10 mouse cellular contexts compared by ENCODE assay signal in genomic region chr8:46639852-46640251, GRCm38 (mm10). TPM values are rescaled to one million over a fixed set of nuclear protein-coding genes. Genes with fewer than 3 reads are reported as not detected.
DNase-seq lines count a peak whose midpoint lies in the region; ATAC-seq and TF ChIP-seq lines count a peak whose summit lies in the region.
"Had no signal": no experiment of that assay in that cellular context is flagged by ENCODE, and none has a peak within 500 bp of the region (broad histone marks: within the 10 kb centered on the region; RNA-seq: fewer than 3 reads in every experiment).

No protein-coding gene starts in this region.

- no peak for TF ChIP-seq CTCF in layer of hippocampus, adult 2 months (conservative IDR thresholded peaks at IDR 0.05)
- no peak for TF ChIP-seq CTCF in G1E (IDR thresholded peaks at IDR 0.05; ENCODE audit: low read depth, low read length)

- no peaks in the 10 kb centered on the region for H3K79me2 ChIP-seq in myocyte (ENCODE audit: control insufficient read depth, insufficient read depth)

- TF ChIP-seq POLR2A in myocyte (IDR thresholded peaks at IDR 0.05; ENCODE audit: insufficient read length, low read depth): no peak

- peak overlapping the region; percentile 54 for H3K4me2 ChIP-seq in myocyte (ENCODE audit: low read depth)
- H3K4me2 ChIP-seq: hindbrain, embryonic 14.5 days; neural tube, embryonic 12.5 days had no signal

- DNase-seq in layer of hippocampus, adult 2 months (ENCODE audit: low spot score in 2 of 2): no peak
- no peak for DNase-seq in layer of hippocampus, adult 8-10 months (ENCODE audit: low spot score in 2 of 2)
- DNase-seq in G1E (ENCODE audit: low spot score): peak; percentile 28
- DNase-seq in induced T-regulatory cell, adult 2 months (ENCODE audit: low read depth): peak; percentile 62
- no peak for DNase-seq in embryo, embryonic 11 days

- H3K27me3 ChIP-seq in G1E (ENCODE audit: insufficient read depth, low read length) (no peaks in the 10 kb centered on the region), myocyte (ENCODE audit: control insufficient read depth, insufficient read depth, insufficient read length) (no peaks in the 10 kb centered on the region)
- H3K27me3 ChIP-seq: neural tube, embryonic 12.5 days had no signal

- ATAC-seq in G1E (ENCODE audit: extremely low read depth, insufficient number of reproducible peaks, low FRiP score, poor library complexity, severe bottlenecking): peak; percentile 63
- ATAC-seq in frontal cortex, adult (ENCODE audit: low TSS enrichment): no peak

- H3K4me3 ChIP-seq in layer of hippocampus, adult 2 months: no peak overlapping the region
- H3K4me3 ChIP-seq in G1E (ENCODE audit: low read depth, low read length) (no peak overlapping the region), myocyte (no peak overlapping the region)
- H3K4me3 ChIP-seq: left cerebral cortex, adult 2 months; neural tube, embryonic 12.5 days had no signal

- H3ac ChIP-seq in myocyte (ENCODE audit: control insufficient read depth, insufficient read length): no peak overlapping the region

- H3K4me1 ChIP-seq in G1E (ENCODE audit: insufficient read depth, low read depth, low read length): peaks cover 34% of the 10 kb centered on the region
- H3K4me1 ChIP-seq: neural tube, embryonic 12.5 days had no signal

- H3K27ac ChIP-seq in layer of hippocampus, adult 2 months: peak overlapping the region; percentile 55; the same call in 1 of the 2 replicates
- H3K27ac ChIP-seq: hindbrain, embryonic 14.5 days; left cerebral cortex, adult 2 months; neural tube, embryonic 12.5 days had no signal

- H3K36me3 ChIP-seq in G1E (replicated peaks) (peaks cover 77% of the 10 kb centered on the region), myocyte (ENCODE audit: control insufficient read depth, insufficient read depth) (peaks cover 17% of the 10 kb centered on the region)

- H3K9me3 ChIP-seq in G1E (replicated peaks): no peaks in the 10 kb centered on the region
- H3K9me3 ChIP-seq: neural tube, embryonic 12.5 days had no signal

TF ChIP-seq in myocyte, 11 proteins besides CTCF, POLR2A, EP300 and RAD21:
- TF ChIP-seq TCF3 (IDR thresholded peaks at IDR 0.05; ENCODE audit: insufficient read length, low read depth) (no peak), MAX (IDR thresholded peaks at IDR 0.05; ENCODE audit: low read depth) (no peak), USF1 (IDR thresholded peaks at IDR 0.05; ENCODE audit: low read depth) (no peak), REST (IDR thresholded peaks at IDR 0.05; ENCODE audit: insufficient read depth, insufficient read length) (no peak), TCF12 (IDR thresholded peaks at IDR 0.05; ENCODE audit: insufficient read depth, poor library complexity, severe bottlenecking) (no peak), CEBPB (IDR thresholded peaks at IDR 0.05; ENCODE audit: insufficient read depth, poor library complexity, severe bottlenecking) (no peak), MYOG (IDR thresholded peaks at IDR 0.05; ENCODE audit: control insufficient read depth in 1 of 3, insufficient read depth in 1 of 3, insufficient read length in 2 of 3, low read depth in 2 of 3) (no peak), E2F4 (IDR thresholded peaks at IDR 0.05; ENCODE audit: insufficient read depth) (no peak), POLR2AphosphoS2 (IDR thresholded peaks at IDR 0.05; ENCODE audit: insufficient read length, low read depth) (no peak), SRF (IDR thresholded peaks at IDR 0.05; ENCODE audit: control insufficient read depth, insufficient read length, low read depth) (no peak), MYOD1 (IDR thresholded peaks at IDR 0.05; ENCODE audit: control insufficient read depth in 1 of 3, insufficient read length in 2 of 3, low read depth in 2 of 3) (no peak)

RNA-seq across cellular contexts. Expression of gene Casp3, which starts 22.8 kb away (rescaled TPM):
- 1 to 10 TPM; 9.1 to 10.0 TPM for total RNA-seq in layer of hippocampus, adult 2 months (2021)
- 10 to 100 TPM in 3 of 4 experiments, 1 to 10 TPM in 1; 9.7 to 14.5 (median 10.9) TPM for total RNA-seq in layer of hippocampus, adult 8-10 months (2022)
- total RNA-seq in G1E (2014; fragmentation: Nextera tagmentation) (101 and 102 TPM in 2 replicates), G1E (2017) (364 and 390 TPM in 2 replicates)
- polyA plus RNA-seq in G1E (2012) (23.9 and 38.8 TPM in 2 replicates), myocyte (2012; fragmentation: generic; extraction: Trizol) (24.9 TPM)

RNA-seq across cellular contexts. Expression of gene Primpol, which starts 22.8 kb away (rescaled TPM):
- total RNA-seq in layer of hippocampus, adult 2 months (2021): 1 to 10 TPM; 4.3 to 8.7 TPM
- total RNA-seq in layer of hippocampus, adult 8-10 months (2022): 1 to 10 TPM; 3.9 to 7.1 (median 5.6) TPM
- 137 and 150 TPM in 2 replicates for total RNA-seq in G1E (2014; fragmentation: Nextera tagmentation)
- 39.6 and 44.2 TPM in 2 replicates for total RNA-seq in G1E (2017)
- 2.3 and 5.3 TPM in 2 replicates for polyA plus RNA-seq in G1E (2012)
- 1.8 TPM for polyA plus RNA-seq in myocyte (2012; fragmentation: generic; extraction: Trizol)

Comparison
In these comparisons a context has a peak if more than half of its experiments do, and no peak if none do; other contexts are left out.
1. DNase-seq: peak in G1E (single experiment) and induced T-regulatory cell, adult 2 months (single experiment); none in layer of hippocampus, adult 2 months (0 of 2), layer of hippocampus, adult 8-10 months (0 of 2) and embryo, embryonic 11 days (single experiment).
2. RNA of gene Casp3, which starts 22.8 kb away (total RNA-seq): 101 to 390 TPM in G1E; 9.7 to 14.5 TPM in layer of hippocampus, adult 8-10 months and 9.1 to 10.0 TPM in layer of hippocampus, adult 2 months; every median in the first group is over 4 times any median in the second.
3. RNA of gene Primpol, which starts 22.8 kb away (total RNA-seq): 39.6 to 150 TPM in G1E; 4.3 to 8.7 TPM in layer of hippocampus, adult 2 months and 3.9 to 7.1 TPM in layer of hippocampus, adult 8-10 months; every median in the first group is over 4 times any median in the second.